Mouse (Mus musculus) mesoderm, embryonic 11.5 days (tissue): ENCODE measurements at regions not wholly inside any gene's neighbourhood (a gene's known extent, or its start where the extent isn't known, plus 50 kb on each side); places are given as distances from the start of the nearest gene placed in this dataset.

Source experiments
- DNase-seq: peaks from one replicate; pipeline ENCODE4 v3.0.0-alpha.2; 2012; ENCODE audit warnings: low read depth, low spot score

DNA sequence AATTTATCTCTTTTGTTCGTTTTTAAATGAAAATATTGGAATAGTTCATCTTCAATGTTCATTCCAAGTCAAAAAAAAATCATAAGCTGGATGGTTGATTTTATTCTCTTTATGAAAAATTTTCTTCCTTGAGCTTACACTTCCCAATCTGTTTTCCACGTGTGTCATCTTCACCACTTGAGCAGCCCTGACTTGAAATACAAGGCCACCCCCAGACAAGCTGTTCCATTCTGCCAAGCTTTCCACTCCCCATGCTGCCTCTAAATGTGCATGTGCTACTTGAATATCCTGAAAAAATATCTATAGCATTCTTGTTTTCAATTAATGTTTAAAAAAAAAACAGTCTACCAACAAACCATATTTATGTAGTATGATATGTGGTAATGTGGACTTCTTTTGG is 693.2 kb downstream of the Basp1 start:
- no peak for DNase-seq

GRCm38 (mm10) chr15:24682167-24682566 is 731.4 kb downstream of the Basp1 start:
- no peak for DNase-seq

DNA sequence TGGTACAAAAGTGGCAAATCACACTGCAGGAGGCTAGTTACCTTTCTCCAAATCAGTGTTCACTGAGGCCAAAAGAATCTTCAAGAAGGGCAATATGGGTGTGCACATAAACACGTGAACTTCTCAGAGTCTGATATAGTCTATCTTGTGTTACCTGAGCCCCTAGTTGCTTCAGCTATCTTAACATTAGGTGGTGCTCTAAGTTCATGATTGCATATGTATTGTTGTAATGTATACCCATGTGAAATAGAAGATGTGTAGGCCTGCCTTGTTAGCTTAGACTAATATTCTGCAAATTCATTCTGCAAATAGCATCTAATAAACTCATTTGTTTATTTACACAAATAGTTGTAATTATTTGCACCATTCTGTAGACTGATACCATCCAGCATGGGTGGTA is 764.6 kb downstream of the Basp1 start:
- DNase-seq = no peak

DNA sequence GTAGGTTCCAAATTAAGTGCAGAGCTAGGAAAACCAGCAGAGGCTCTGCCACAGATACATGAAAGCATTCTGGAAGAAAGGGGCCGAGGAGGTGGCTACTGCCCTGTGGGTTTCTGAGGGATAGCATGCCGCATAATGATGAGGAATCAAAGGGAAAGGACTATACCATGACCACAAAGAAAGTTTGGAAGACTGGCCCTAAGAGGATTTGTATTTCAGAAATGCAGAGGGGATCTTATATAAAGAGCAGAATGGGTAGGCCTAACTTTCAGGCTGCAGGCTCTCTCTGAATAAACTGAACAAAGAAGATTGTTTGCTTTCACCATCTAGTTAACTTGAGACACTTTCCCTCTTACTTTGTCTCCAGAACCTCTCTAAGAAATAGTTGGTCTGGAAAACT is 777.9 kb downstream of the Basp1 start:
- no peak for DNase-seq

DNA sequence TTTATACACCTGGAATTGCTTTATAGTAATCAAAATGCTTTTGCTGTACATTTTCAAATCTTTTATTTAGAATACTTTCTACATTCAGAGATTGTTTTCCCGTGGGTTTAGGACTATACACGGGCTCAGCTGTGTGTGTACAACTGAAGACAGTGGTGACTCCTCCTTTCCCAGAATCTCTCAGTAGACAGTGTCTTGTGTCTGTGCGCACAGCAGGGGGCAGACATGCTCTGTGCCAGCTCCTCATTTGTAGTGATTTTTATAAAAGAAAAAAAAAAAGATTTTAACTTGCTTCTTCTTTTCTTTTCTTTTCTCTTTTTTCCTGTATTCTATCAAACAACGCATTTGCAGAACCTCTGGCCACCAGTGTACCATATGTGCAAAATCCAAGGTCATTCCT is 817.3 kb downstream of the Basp1 start:
- peak; percentile 53 for DNase-seq

DNA sequence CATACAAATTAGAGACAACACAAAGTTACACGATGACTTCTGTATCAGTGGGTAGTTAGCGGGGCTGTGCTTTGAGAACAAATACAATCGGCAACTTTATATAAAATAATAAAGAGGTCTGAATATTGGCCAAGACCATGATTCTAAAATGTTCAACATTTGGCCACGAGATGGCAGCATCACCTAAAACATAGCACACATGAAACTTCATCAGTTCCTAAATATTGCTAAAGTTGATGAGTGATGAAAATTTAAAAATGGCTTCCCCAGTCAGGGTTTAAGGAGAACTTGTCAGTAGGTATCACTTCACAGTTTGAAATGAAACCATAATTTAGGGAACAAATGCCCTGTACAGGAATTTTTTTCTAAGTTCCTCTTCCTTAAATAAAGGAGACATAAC is 824.6 kb downstream of the Basp1 start:
- DNase-seq = peak; percentile 67

DNA sequence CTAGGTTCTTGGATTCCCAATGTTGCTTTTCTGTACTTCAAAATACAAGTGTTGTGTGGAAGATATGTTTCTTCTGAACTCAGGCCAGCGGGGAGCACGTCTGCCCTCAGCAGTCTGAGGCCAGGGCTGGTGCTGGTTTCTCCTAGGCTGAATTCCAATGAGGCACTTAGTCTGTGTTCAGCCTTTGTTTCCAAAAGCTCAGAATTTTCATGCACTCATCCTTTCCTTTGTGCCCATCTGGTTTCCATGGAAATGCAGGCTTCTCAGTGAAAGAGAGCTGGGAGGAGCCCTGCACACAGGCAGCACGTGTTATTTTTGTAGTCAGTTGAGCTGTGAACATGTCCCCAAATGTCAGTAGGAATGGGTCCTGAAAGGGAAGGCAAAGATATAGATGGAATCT is 846.6 kb downstream of the Basp1 start:
- DNase-seq = peak; percentile 79

DNA sequence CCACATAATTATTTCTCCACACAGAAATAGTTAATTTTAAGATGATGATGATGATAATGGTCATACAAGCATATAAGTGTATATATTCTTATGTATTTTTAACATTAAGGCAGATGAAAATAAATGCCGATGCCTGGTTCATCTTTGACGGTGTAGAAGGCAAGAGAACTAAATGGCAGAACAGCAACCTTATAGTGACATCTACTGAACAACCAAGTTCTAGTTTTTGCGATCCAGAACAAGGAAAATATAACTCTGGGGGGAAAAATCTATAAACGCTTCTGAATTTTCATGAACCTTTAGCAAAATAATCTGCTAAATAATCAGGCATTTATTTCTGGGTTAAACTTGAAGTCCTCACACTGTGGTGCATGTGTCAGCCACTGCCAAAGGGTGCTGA is 856.8 kb downstream of the Basp1 start:
- DNase-seq = no peak

- no peak for DNase-seq
Measured at GRCm38 (mm10) chr15:24550108-24550507, 863.5 kb downstream of the Basp1 start.

DNA sequence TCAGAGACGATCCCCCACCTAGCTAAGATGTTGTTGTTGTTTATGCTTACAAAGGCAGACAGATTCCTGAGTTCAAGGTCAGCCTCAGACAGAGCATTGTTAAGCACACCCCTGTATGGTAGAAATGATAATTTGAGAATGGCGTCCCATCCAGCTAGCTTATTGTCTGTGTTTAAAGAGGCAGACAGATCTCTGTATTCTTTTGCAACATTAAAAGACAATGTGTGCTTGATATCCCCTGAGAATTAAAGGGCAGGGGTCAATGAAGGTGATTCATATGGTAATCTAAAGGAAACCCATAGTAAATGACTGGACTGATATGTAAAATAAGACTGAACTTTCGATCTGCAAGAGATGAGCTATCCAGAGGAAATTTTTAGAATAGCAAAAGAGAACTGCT is 883.5 kb downstream of the Basp1 start:
- no peak for DNase-seq

DNA sequence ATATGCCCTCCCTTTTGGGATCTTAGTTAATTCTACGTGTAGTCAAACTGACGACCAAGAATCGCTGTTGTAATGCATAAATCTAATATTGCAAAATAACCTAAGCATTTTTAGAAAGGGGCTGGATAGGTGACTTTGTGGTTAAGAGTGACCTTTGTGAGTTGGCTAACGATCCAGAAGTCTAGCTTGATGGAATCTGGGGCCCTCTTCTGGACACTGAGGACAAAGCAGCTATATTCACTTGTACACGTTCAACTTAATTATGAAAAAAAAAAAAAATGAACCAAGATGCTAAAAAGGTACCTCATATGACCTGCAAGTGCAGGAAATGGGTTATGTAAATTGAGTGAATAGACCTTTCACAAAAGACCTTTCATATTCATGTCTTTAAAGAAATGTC is 886.2 kb downstream of the Basp1 start:
- no peak for DNase-seq

DNA sequence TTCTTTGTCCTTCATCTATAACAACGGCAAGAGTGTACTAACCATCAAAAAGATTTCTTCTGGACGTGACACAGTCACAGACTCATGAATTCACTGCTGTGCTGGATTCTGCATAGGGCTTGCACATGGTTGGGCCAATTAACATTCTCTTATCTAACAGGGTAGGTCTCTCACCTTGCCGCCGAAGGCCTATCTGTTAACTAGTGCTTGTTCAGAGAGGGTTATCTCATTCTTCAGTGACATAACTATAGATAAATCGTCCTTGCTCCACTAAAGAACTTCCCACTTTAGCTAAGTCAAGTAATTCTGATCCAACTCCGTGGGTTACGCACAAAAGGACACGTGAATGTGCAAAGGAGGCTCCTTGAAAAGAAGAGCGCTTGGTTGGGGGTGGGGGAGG is 899.6 kb downstream of the Basp1 start:
- no peak for DNase-seq

GRCm38 (mm10) chr15:24501907-24502559 is 911.5 kb downstream of the Basp1 start:
- no peak for DNase-seq

DNA sequence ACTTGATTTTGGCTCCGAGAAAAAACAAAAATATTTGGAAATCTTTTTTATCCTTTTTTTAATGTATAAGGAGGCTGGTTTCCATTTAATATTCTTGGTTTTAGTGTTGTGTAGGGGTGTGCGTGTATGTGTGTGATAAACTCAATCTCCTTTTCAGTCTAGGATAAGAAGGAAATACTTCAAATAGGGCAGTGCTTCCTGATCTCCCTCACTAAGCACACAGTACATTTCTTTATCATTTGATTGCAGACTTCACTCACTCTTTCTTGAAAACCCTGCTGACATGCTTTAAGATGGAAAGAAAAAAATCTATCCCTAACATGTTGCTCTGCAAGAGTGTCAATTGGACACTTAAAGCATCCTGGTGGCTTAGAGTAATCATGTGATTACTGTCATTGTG is 927.3 kb downstream of the Basp1 start:
- no peak for DNase-seq

DNA sequence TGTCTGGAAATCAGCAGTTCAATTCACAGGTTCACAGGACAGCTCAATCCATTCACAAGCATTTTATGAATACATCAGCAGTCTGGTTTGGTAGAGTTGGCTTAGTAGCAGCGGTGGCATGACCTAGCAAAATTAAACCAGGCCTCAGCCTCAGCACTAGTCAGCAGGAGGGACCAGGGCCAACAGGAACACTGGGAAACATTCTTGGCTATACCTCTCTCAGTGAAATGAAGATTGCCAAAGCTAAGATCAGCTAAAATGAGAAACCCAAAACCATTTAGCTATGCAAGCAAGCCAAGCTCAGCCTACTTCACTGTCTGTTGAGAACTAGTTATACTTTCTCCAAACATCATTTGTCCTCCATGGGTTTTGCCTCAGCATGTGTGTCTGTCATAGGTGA is 945.3 kb downstream of the Basp1 start:
- no peak for DNase-seq

GRCm38 (mm10) chr15:24457726-24458125 is 955.8 kb downstream of the Basp1 start:
- no peak for DNase-seq

GRCm38 (mm10) chr15:24433083-24433482 is 980.5 kb downstream of the Basp1 start:
- no peak for DNase-seq

- no peak for DNase-seq
Measured at GRCm38 (mm10) chr15:24429154-24429553, 984.4 kb downstream of the Basp1 start.

- DNase-seq = no peak
Measured at GRCm38 (mm10) chr15:24422333-24422942, 991.1 kb downstream of the Basp1 start.

DNA sequence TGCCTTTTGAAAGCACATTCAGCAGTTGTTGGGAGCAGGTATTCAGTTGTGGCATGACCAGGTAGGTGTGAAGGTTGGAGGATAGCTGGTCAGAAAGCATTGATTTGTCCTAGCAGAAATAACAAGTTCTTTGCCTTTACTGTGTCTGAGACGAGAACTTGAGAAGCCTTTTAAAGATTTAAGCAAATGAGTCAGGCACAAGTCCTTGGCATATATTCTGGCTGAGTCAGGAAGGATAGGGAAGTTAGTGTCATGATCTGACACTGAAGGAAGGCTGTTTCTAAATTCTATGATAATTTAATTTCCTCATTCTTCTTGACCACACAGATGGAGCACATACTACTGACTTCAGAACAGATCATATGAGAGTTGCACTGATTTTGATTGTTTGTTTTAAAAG is 993.8 kb downstream of the Basp1 start:
- DNase-seq = no peak

- no peak for DNase-seq
Measured at GRCm38 (mm10) chr15:24419186-24419585, 994.4 kb downstream of the Basp1 start.

GRCm38 (mm10) chr15:24407691-24408090 is 1005.9 kb downstream of the Basp1 start:
- DNase-seq = peak; percentile 71

DNA sequence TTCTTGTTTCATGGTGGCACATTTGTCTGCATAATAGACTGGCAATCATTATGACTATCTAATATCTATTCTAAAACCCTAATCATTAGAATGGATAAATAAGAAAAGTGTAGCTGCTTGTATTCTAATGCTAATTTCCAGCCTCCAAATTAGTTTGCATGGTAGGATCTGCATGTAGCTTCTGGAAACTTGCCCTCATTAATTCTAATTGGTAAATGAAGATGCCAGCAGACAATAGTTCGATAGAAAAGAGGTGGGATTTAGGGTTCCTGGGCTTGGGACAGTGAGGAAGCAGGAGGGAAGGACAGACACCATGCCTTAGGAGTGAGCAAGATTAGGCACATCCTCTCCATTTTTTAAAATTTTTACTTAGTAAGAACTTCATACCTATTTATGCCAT is 1008.3 kb downstream of the Basp1 start:
- DNase-seq = no peak

DNA sequence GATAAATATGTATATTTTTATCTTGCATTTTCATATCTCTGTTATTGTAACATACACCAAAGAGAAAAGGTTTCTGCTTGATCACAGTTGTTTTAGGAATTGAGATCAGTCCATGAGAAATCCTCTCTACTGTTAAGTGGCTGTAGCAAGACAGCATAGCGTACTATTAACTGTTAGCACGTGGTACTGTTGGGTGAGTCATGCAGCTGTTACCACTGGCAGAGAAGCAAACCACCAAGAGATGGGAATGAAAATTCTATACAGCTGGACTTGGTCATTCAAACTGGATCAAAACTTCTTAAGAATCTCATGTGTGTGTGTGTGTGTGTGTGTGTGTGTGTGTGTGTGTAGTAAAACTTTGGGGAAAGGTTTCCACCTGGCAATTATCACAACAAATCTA is 1013.5 kb downstream of the Basp1 start:
- DNase-seq = no peak
